Mouse (Mus musculus) kidney, adult 2 months (tissue): ENCODE data around the gene Rad51c. TPM values are rescaled to one million over a fixed set of nuclear protein-coding genes. Genes with fewer than 3 reads are reported as not detected.
"Not testable (repeated sequence)": the region's sequence is repeated elsewhere in the genome, so short reads cannot be mapped to it uniquely, and the experiment has no call there.

Source experiments
- DNase-seq: peaks from one replicate; pipeline ENCODE4 v3.0.0; 2021
- H3K27ac ChIP-seq: fragments of 200-500 bp; 2 replicates; pipeline ENCODE4 v1.5.1; 2012; ENCODE audit warnings: low read depth, low read length, control low read depth, inconsistent platforms; ENCODE audit not compliant: insufficient read depth
- H3K27me3 ChIP-seq: fragments of 200-500 bp; replicated peaks from 2 replicates; pipeline ENCODE4 v1.6.1; 2012; ENCODE audit warnings: mild to moderate bottlenecking, moderate library complexity, low read length, inconsistent platforms; ENCODE audit not compliant: control insufficient read depth, insufficient read depth
- H3K36me3 ChIP-seq: fragments of 200-500 bp; 2 replicates; pipeline ENCODE4 v1.6.1; 2012; ENCODE audit warnings: mild to moderate bottlenecking, moderate library complexity, low read length, inconsistent platforms; ENCODE audit not compliant: control insufficient read depth, insufficient read depth
- H3K4me1 ChIP-seq: fragments of 200-500 bp; 2 replicates; pipeline ENCODE4 v1.6.1; 2011; ENCODE audit warnings: low read length; ENCODE audit not compliant: control insufficient read depth, insufficient read depth
- H3K4me3 ChIP-seq: fragments of 200-500 bp; 2 replicates; pipeline ENCODE4 v1.5.1; 2011; ENCODE audit warnings: mild to moderate bottlenecking, low read depth, low read length, control low read depth; ENCODE audit not compliant: insufficient read depth
- CTCF ChIP-seq: fragments of 200-500 bp; conservative IDR thresholded peaks from 2 replicates; pipeline ENCODE4 v1.5.1; 2011; ENCODE audit warnings: low read depth, mild to moderate bottlenecking, control low read depth, low read length, moderate library complexity, mixed read lengths; ENCODE audit not compliant: insufficient read depth, insufficient read length
- POLR2A ChIP-seq: fragments of 200-500 bp; IDR thresholded peaks from one replicate; pipeline ENCODE4 v1.6.1; 2011; ENCODE audit warnings: low read depth, low read length, control low read depth
- WGBS: fragments of 180-500 bp; shearing (Covaris S2); methylation state at CpG from one replicate; pipeline ENCODE4 v1.1.7; 2018; 5-methylcytosine and 5-hydroxymethylcytosine counted together
- polyA plus RNA-seq: library from polyadenylated mRNA; depleted of rRNA; stranded (reverse); fragments of >200 nt; gene quantifications from 2 replicates; pipeline ENCODE4 v1.2.3, GENCODE M21; 2012

Rad51c gene
- polyA plus RNA-seq, 1 experiment = 0.77 TPM

GRCm38 (mm10) chr11:87429363-87429762 lies 24.6 kb upstream of the Rad51c start:
- no peaks in the 10 kb centered on the region for H3K36me3 ChIP-seq
- no peak overlapping the region for H3K4me3 ChIP-seq
- no peak for DNase-seq
- no peak overlapping the region for H3K27ac ChIP-seq
- H3K27me3 ChIP-seq = no peaks in the 10 kb centered on the region
- no peaks in the 10 kb centered on the region for H3K4me1 ChIP-seq
- 86% methylated on average over 4 of the region's 4 CpGs for WGBS
- TF ChIP-seq CTCF (no peak), POLR2A (no peak)

- WGBS = 63% methylated on average over 2 of the region's 2 CpGs
- TF ChIP-seq CTCF (no peak), POLR2A (no peak)
- Histone ChIP-seq H3K4me3 (no peak overlapping the region), H3K27me3 (no peaks in the 10 kb centered on the region), H3K4me1 (no peaks in the 10 kb centered on the region), H3K27ac (no peak overlapping the region), H3K36me3 (no peaks in the 10 kb centered on the region)
- no peak for DNase-seq
Observed at GRCm38 (mm10) chr11:87428051-87428673, 23.4 kb upstream of the Rad51c start.

GRCm38 (mm10) chr11:87427273-87428050 lies 22.7 kb upstream of the Rad51c start:
- 0 out of 2 replicates have a peak overlapping the region, but pooled peaks have one; percentile 37 for H3K27ac ChIP-seq
- H3K36me3 ChIP-seq = no peaks in the 10 kb centered on the region
- H3K27me3 ChIP-seq = no peaks in the 10 kb centered on the region
- WGBS = 11% methylated on average over 1 of the region's 1 CpGs
- H3K4me1 ChIP-seq = no peaks in the 10 kb centered on the region
- no peak overlapping the region for H3K4me3 ChIP-seq
- TF ChIP-seq CTCF (no peak), POLR2A (no peak)
- DNase-seq = no peak

- not testable (repeated sequence) for H3K27me3 ChIP-seq, H3K36me3 ChIP-seq, H3K4me3 ChIP-seq, H3K4me1 ChIP-seq
- TF ChIP-seq POLR2A = peak; percentile 99
- H3K27ac ChIP-seq = peak overlapping the region; percentile 82
- WGBS = 1% methylated on average over 24 of the region's 24 CpGs
- DNase-seq = peak; percentile 92
Observed at GRCm38 (mm10) chr11:87426450-87427250, 21.9 kb upstream of the Rad51c start.

- DNase-seq = no peak
- H3K4me1 ChIP-seq = peaks cover 4% of the 10 kb centered on the region; the same call in 1 of the 2 replicates
- H3K36me3 ChIP-seq = no peaks in the 10 kb centered on the region
- no peak for TF ChIP-seq POLR2A
- no peak for TF ChIP-seq CTCF
- H3K27ac ChIP-seq = peak overlapping the region; percentile 82
- H3K4me3 ChIP-seq = no peak overlapping the region; the same call in 1 of the 2 replicates
- no peaks in the 10 kb centered on the region for H3K27me3 ChIP-seq
- WGBS = 0% methylated on average over 7 of the region's 7 CpGs
Observed at GRCm38 (mm10) chr11:87426121-87426449, 21.3 kb upstream of the Rad51c start.

- no peak overlapping the region for H3K27ac ChIP-seq
- H3K4me1 ChIP-seq = peaks cover 4% of the 10 kb centered on the region; the same call in 1 of the 2 replicates
- no peaks in the 10 kb centered on the region for H3K27me3 ChIP-seq
- TF ChIP-seq CTCF (no peak), POLR2A (no peak)
- H3K4me3 ChIP-seq = no peak overlapping the region
- WGBS = 24% methylated on average over 6 of the region's 6 CpGs
- no peaks in the 10 kb centered on the region for H3K36me3 ChIP-seq
- DNase-seq = no peak
Observed at GRCm38 (mm10) chr11:87423551-87424325, 19.0 kb upstream of the Rad51c start.
